Mouse (Mus musculus) MEL (cell line): Measurements from ENCODE around the gene Tmem219.

ENCODE experiments used
- CHD1 ChIP-seq: IDR thresholded peaks from 2 replicates; pipeline ENCODE4 v1.6.1; 2012; ENCODE audit warnings: low read depth, mild to moderate bottlenecking, inconsistent platforms, low read length, improper control_type of control experiment
- CTCF ChIP-seq, 3 experiments: IDR thresholded peaks in 2 of 3; conservative IDR thresholded peaks in 1 of 3; 2 replicates each; pipeline ENCODE4 v1.5.1; 2011 to 2012; ENCODE audit warnings: low read length in 3 of 3, low read depth in 2 of 3, mild to moderate bottlenecking in 2 of 3, improper control_type of control experiment in 1 of 3, inconsistent platforms in 1 of 3, mixed read lengths in 1 of 3, moderate library complexity in 1 of 3; ENCODE audit not compliant: control insufficient read depth in 1 of 3, insufficient read depth in 1 of 3, poor library complexity in 1 of 3, severe bottlenecking in 1 of 3
- E2F4 ChIP-seq: IDR thresholded peaks from 2 replicates; pipeline ENCODE4 v1.6.1; 2011; ENCODE audit warnings: low read depth, low read length, improper control_type of control experiment, borderline replicate concordance
- EP300 ChIP-seq, 2 experiments: IDR thresholded peaks; 2 replicates each; pipeline ENCODE4 v1.6.1; 2011; ENCODE audit warnings: improper control_type of control experiment in 2 of 2, low read length in 2 of 2, low read depth in 1 of 2, mild to moderate bottlenecking in 1 of 2
- HCFC1 ChIP-seq: IDR thresholded peaks from 2 replicates; pipeline ENCODE4 v1.6.1; 2012; ENCODE audit warnings: low read depth, mild to moderate bottlenecking, inconsistent platforms, low read length, improper control_type of control experiment, moderate library complexity
- MAFK ChIP-seq: IDR thresholded peaks from 2 replicates; pipeline ENCODE4 v1.6.1; 2011; ENCODE audit warnings: low read depth, mild to moderate bottlenecking, low read length, improper control_type of control experiment, borderline replicate concordance
- NELFE ChIP-seq: IDR thresholded peaks from 2 replicates; pipeline ENCODE4 v1.6.1; 2011; ENCODE audit warnings: low read depth, low read length, improper control_type of control experiment
- NRF1 ChIP-seq: IDR thresholded peaks from 2 replicates; pipeline ENCODE4 v1.6.1; 2014; ENCODE audit warnings: low read depth, mild to moderate bottlenecking, inconsistent platforms, low read length, improper control_type of control experiment, moderate library complexity; ENCODE audit not compliant: poor library complexity, insufficient read depth, severe bottlenecking
- POLR2A ChIP-seq, 2 experiments: IDR thresholded peaks; 2 replicates each; pipeline ENCODE4 v1.6.1; 2011 to 2012; ENCODE audit warnings: low read length in 2 of 2, mild to moderate bottlenecking in 2 of 2, control low read depth in 1 of 2, improper control_type of control experiment in 1 of 2, low read depth in 1 of 2, moderate library complexity in 1 of 2; ENCODE audit not compliant: control insufficient read depth in 1 of 2, insufficient read depth in 1 of 2, poor library complexity in 1 of 2
- RCOR1 ChIP-seq: IDR thresholded peaks from 2 replicates; pipeline ENCODE4 v1.6.1; 2012; ENCODE audit warnings: low read depth, mild to moderate bottlenecking, inconsistent platforms, low read length, improper control_type of control experiment
- TCF12 ChIP-seq: IDR thresholded peaks from 2 replicates; pipeline ENCODE4 v1.6.1; 2014; ENCODE audit warnings: low read depth, mild to moderate bottlenecking, inconsistent platforms, low read length, improper control_type of control experiment, moderate library complexity
- USF1 ChIP-seq: IDR thresholded peaks from 2 replicates; pipeline ENCODE4 v1.6.1; 2014; ENCODE audit warnings: low read depth, mild to moderate bottlenecking, inconsistent platforms, low read length, improper control_type of control experiment, moderate library complexity
- ZNF384 ChIP-seq: IDR thresholded peaks from 2 replicates; pipeline ENCODE4 v1.6.1; 2012; ENCODE audit warnings: low read depth, mild to moderate bottlenecking, inconsistent platforms, low read length, improper control_type of control experiment

- TF ChIP-seq USF1 (no peak), EP300 (IDR thresholded peaks at IDR 0.05; ENCODE audit: low read depth in 1 of 2, low read length in 2 of 2) (no peak), CTCF (IDR thresholded peaks at IDR 0.05 in 2 of 3, conservative IDR thresholded peaks at IDR 0.05 in 1 of 3; ENCODE audit: control insufficient read depth in 1 of 3, insufficient read depth in 1 of 3, low read depth in 2 of 3, low read length in 3 of 3, poor library complexity in 1 of 3, severe bottlenecking in 1 of 3) (no peak), E2F4 (no peak), RCOR1 (no peak), POLR2A (IDR thresholded peaks at IDR 0.05; ENCODE audit: control insufficient read depth in 1 of 2, insufficient read depth in 1 of 2, low read depth in 1 of 2, low read length in 2 of 2, poor library complexity in 1 of 2) (no peak), NRF1 (no peak), TCF12 (no peak), HCFC1 (no peak), NELFE (no peak), CHD1 (no peak), MAFK (no peak), ZNF384 (no peak)
Observed at GRCm38 (mm10) chr7:126868003-126868402, 54.7 kb downstream of the Tmem219 start.
